Mouse (Mus musculus) ES-Bruce4 (cell line): ENCODE results near the gene Pip5k1a. TPM values are rescaled to one million over a fixed set of nuclear protein-coding genes. Genes with fewer than 3 reads are reported as not detected.
"Not testable (repeated sequence)": the region's sequence is repeated elsewhere in the genome, so short reads cannot be mapped to it uniquely, and the experiment has no call there.

Source experiments
- H3K27ac ChIP-seq: 2 replicates; pipeline ENCODE4 v1.5.1; 2012; ENCODE audit warnings: low read length, inconsistent platforms; ENCODE audit not compliant: insufficient read depth
- H3K27me3 ChIP-seq: 2 replicates; pipeline ENCODE4 v1.6.1; 2012; ENCODE audit warnings: mild to moderate bottlenecking, low read length, inconsistent platforms; ENCODE audit not compliant: control insufficient read depth, poor library complexity, insufficient read depth, severe bottlenecking
- H3K36me3 ChIP-seq: 2 replicates; pipeline ENCODE4 v1.6.1; 2012; ENCODE audit warnings: inconsistent platforms, mild to moderate bottlenecking, low read length, moderate library complexity; ENCODE audit not compliant: control insufficient read depth, poor library complexity, insufficient read depth, severe bottlenecking
- H3K4me1 ChIP-seq: one replicate; pipeline ENCODE4 v1.8.1; 2011; ENCODE audit warnings: low read length; ENCODE audit not compliant: control insufficient read depth, insufficient read depth
- H3K4me3 ChIP-seq: 2 replicates; pipeline ENCODE4 v1.5.1; 2011; ENCODE audit warnings: low read depth, mild to moderate bottlenecking, low read length
- H3K9ac ChIP-seq: 2 replicates; pipeline ENCODE4 v1.6.1; 2012; ENCODE audit warnings: low read depth, mild to moderate bottlenecking, inconsistent platforms; ENCODE audit not compliant: poor library complexity, severe bottlenecking
- H3K9me3 ChIP-seq: replicated peaks from 2 replicates; pipeline ENCODE4 v1.6.1; 2012; ENCODE audit warnings: mild to moderate bottlenecking, low read length, inconsistent platforms; ENCODE audit not compliant: control insufficient read depth, poor library complexity, insufficient read depth, severe bottlenecking
- CTCF ChIP-seq: IDR thresholded peaks from one replicate; pipeline ENCODE4 v1.8.1; 2011; ENCODE audit warnings: low read depth, low read length
- EP300 ChIP-seq: IDR thresholded peaks from 2 replicates; pipeline ENCODE4 v1.6.1; 2011; ENCODE audit warnings: low read depth, low read length; ENCODE audit not compliant: insufficient read depth
- POLR2A ChIP-seq: IDR thresholded peaks from one replicate; pipeline ENCODE4 v1.8.1; 2011; ENCODE audit warnings: low read length; ENCODE audit not compliant: insufficient read depth
- polyA plus RNA-seq: library from polyadenylated mRNA; stranded (reverse); fragments of >200 nt; gene quantifications from 2 replicates; pipeline ENCODE4 v1.2.4, GENCODE M21; 2011; ENCODE audit warnings: low read depth; ENCODE audit not compliant: missing spikeins, insufficient read depth, insufficient read length

Gene Pip5k1a
- polyA plus RNA-seq, 1 experiment, result 53.9 TPM

DNA sequence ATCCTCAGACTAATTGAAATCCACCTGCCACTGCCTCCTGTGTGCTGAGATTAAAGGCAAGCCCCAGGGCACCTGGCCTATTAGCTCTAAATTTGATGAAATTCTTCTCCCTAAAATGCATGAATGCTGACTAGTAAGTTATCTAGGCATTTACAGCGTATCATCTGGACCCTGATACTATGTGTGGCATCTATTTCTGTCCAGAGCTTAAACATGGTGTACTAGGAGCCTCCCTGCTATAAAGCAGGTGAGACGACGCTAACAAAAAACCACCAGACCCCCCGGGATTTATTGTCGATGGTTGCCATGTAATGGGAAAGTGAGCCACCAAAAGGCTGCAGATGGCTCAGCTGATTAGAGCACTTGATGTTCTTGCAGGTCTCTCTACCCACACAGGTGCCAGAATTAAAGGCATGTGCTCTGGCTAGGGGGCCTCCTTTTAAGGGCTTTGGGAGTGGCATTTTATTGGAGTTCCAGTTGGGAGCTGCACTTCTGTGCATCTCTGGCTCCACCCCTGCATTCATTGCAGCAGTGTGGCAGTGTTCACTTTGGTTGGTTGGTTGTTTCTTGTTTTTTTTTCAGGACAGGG, 79.6 kb downstream of the Pip5k1a start:
- Histone ChIP-seq H3K4me3 (no peak overlapping the region), H3K9ac (no peak overlapping the region), H3K4me1 (no peaks in the 10 kb centered on the region), H3K36me3 (peaks cover 13% of the 10 kb centered on the region), H3K27me3 (no peaks in the 10 kb centered on the region), H3K27ac (no peak overlapping the region), H3K9me3 (no peaks in the 10 kb centered on the region)
- TF ChIP-seq EP300 (no peak), POLR2A (no peak), CTCF (no peak)

DNA sequence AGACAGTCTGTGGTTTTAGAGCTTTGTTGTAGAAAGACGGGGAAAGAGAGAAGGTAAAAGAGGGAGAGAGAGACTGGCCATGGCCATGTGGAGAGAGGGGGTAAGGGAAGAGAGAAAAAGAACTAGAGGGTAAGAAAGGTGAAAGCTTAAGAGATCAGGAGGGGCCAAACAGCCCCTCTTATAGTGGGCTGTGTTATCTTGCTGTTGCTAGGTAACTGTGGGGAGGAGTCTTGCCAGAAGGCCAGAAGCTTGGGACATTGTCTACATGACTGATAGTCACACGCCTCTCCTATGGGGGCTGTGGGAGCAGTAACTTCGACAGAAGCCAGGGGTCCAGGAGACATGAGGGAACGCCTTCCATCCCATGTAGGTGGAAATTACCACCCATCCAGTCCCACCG, 81.5 kb downstream of the Pip5k1a start:
- no peak overlapping the region for H3K4me3 ChIP-seq

DNA sequence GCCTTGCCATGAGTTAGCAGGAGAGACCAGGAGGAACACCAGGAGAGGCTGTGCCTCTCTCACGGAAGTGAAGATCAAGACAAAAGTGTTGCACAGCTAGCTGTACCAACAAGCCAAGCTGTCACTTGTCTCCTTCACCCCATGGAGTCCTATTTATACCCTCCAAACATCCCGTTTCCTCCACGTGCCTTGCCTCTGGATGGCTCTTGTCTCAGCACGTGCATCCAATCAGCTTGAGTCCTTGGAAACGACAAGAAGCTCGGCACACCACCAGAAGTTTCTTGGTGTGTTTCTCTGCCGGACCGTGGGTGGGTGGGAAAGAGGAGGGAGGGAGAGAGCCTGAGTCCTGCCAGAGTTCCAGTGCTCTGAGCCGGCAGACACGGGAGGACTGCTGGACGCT, 82.2 kb downstream of the Pip5k1a start:
- Histone ChIP-seq H3K4me1 (no peaks in the 10 kb centered on the region), H3K4me3 (no peak overlapping the region), H3K27ac (no peak overlapping the region), H3K27me3 (no peaks in the 10 kb centered on the region), H3K9me3 (no peaks in the 10 kb centered on the region), H3K9ac (no peak overlapping the region), H3K36me3 (no peaks in the 10 kb centered on the region)
- TF ChIP-seq POLR2A (no peak), EP300 (no peak), CTCF (no peak)

More for the DNA sequence above, 81.5 kb downstream of the Pip5k1a start:
- Histone ChIP-seq H3K9me3 (no peaks in the 10 kb centered on the region), H3K36me3 (no peaks in the 10 kb centered on the region), H3K9ac (no peak overlapping the region), H3K27me3 (no peaks in the 10 kb centered on the region), H3K4me1 (no peaks in the 10 kb centered on the region), H3K27ac (no peak overlapping the region)
- TF ChIP-seq POLR2A (no peak), CTCF (no peak), EP300 (no peak)

GRCm38 (mm10) chr3:95020956-95021355, 85.8 kb downstream of the Pip5k1a start:
- H3K4me3 ChIP-seq, H3K27me3 ChIP-seq, H3K9ac ChIP-seq, H3K9me3 ChIP-seq, H3K27ac ChIP-seq, H3K4me1 ChIP-seq, H3K36me3 ChIP-seq: not testable (repeated sequence)

GRCm38 (mm10) chr3:95018741-95019140, 88.0 kb downstream of the Pip5k1a start:
- Histone ChIP-seq H3K9ac (no peak overlapping the region), H3K27me3 (no peaks in the 10 kb centered on the region), H3K27ac (no peak overlapping the region), H3K4me3 (no peak overlapping the region), H3K36me3 (no peaks in the 10 kb centered on the region), H3K4me1 (no peaks in the 10 kb centered on the region), H3K9me3 (no peaks in the 10 kb centered on the region)
- no peak for TF ChIP-seq CTCF
- no peak for TF ChIP-seq POLR2A
- TF ChIP-seq EP300, result no peak

- Histone ChIP-seq H3K27me3 (no peaks in the 10 kb centered on the region), H3K9me3 (no peaks in the 10 kb centered on the region), H3K4me3 (peak overlapping the region; percentile 60), H3K4me1 (no peaks in the 10 kb centered on the region), H3K36me3 (peaks cover 6% of the 10 kb centered on the region), H3K9ac (peak overlapping the region; percentile 70), H3K27ac (peak overlapping the region; percentile 69)
- TF ChIP-seq EP300 (no peak), CTCF (no peak), POLR2A (no peak)
These were observed 90.1 kb downstream of the Pip5k1a start for GRCm38 (mm10) chr3:95016532-95017056.
